Mouse (Mus musculus) ES-E14 (cell line): ENCODE results near the gene Cdc42bpb.

Source experiments
- MAFK ChIP-seq: IDR thresholded peaks from 2 replicates; pipeline ENCODE4 v1.6.1; 2014; ENCODE audit warnings: mild to moderate bottlenecking, low read depth, low read length, inconsistent platforms; ENCODE audit not compliant: insufficient read depth
- ZC3H11A ChIP-seq: IDR thresholded peaks from 2 replicates; pipeline ENCODE4 v1.6.1; 2012; ENCODE audit warnings: low read depth, mild to moderate bottlenecking, inconsistent platforms, low read length, borderline replicate concordance

DNA sequence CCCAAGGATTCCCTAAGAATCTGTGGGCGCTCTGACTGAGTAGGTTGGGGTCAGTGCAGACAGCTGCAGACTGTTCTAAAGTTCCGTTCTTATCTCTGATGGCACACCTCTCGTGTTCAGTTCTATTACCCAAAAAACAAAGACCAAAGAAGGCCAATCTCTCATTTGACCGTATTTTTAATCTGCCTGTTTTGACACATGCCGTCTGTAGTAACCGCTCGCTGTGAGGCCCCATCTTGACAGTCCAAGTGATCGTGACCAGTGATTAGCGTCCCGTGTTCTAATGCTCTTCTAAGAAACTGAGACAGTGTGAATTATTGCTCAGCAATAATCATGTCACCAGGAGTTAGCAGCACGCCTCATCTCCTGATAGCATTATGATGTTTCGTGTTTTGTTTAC lies 110.9 kb downstream of the Cdc42bpb start:
- no peak for TF ChIP-seq MAFK
- TF ChIP-seq ZC3H11A: no peak
